Mouse (Mus musculus) layer of hippocampus, adult 11-12 months (tissue): ENCODE measurements around the gene Eif2s2.

Experiments used
- DNase-seq: peaks from one replicate; pipeline ENCODE4 v3.0.0; 2022; ENCODE audit warnings: low spot score

Eif2s2 gene

DNA sequence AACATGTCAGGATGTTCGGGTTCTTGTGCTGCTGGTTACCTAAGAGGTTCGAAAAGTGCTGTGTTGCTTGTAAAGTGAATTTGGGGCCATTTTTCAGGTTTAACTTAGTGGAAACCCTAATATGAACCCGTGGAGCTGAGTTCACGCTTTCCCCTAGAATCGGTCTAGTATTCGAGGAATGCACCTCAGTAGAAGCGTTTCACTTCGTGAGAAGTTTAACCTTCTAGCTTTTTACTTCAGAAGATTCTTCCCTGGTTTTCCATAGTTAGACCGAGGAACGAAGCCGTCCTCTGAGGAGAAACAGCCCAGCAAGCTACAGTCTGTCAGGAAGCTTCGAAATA, 280 bp upstream of the Eif2s2 start:
- no peak for DNase-seq

DNA sequence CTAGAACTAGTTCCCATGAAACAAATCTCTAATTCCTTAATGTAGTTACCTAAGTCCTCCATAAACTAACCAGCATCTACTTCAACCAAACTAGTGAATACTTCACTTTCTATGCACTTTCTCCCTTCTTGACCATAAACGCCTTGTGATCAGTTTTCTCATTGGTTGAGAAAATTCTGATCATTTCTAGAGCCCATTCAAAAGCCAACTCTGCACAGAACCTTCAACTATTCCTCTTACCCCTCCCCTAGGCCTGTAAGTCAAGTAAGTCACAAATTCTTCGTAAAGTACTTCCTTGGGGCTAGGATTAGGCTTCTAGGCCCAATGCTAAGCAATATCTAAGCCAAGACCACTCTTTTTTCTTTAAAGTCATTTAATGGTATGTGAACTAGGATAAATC, 1.1 kb downstream of the Eif2s2 start:
- no peak for DNase-seq

DNA sequence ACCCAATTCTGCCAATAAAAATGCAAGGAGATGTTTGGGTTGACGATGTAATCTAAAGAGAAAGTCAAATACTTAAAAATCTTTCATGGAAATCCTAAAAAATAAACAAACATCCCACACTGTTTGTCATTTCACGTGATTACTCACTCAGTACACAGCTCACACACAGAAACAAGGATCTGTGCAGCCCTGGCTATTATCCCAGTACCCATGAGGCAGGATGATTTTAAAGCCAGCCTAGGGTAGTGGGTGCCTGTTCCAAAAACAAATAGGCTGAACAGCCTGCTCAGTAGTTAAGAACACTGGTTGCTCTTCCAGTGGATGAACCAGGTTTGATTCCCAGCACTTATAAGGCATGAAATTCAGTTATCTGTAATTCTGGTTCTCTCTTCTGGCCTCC, 16.1 kb downstream of the Eif2s2 start:
- DNase-seq, result no peak

DNA sequence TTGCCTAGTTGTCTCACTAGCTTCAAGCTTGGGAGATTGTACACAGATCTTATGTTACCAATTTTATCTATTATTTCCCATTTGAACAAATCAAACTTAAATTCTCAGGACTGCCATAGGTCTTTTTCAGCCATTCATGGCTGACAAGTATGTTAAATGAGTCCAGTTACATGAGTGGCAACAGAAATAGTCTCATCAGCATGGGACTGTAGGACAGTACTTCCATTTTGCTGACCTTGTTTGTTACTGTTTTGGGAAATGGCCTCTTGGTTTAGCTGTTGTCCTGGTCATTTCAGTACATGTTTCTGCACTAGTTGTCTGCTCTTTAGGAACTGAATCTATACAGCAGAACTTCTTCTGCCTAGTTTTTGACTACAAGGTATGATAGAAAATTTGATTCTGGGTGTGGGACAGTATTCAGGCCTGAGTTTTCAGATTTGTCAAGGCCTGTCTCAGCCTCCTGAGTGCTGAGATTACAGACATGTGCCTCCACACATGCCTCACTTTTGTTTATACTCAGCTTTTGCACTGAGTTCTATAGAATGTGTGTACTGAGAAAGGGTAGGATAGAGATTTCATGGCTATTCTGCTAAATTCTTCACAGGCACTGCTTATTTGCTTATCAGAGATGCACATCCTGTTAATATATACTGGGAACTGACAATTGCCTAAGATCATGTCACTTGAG, 22.6 kb downstream of the Eif2s2 start:
- DNase-seq, result no peak

DNA sequence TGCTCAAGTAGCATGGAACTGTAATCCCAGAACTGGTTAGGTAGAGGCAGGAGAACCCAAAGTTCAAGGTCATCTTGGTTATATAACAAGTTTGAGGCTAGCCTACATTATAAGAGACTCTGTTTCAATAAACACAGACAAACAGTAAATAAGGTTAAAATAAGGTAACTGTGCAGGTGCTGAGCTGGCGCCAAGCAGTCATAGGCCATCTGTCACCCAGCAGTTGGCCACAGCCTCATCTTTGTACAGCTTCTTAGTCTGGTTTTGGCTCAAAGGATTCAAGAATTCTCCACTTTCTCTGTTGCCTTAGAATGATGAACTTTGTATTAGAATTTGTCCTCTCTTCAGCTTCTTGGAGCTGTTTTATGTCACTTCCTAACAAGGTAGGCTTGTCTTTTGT, 24.6 kb downstream of the Eif2s2 start:
- no peak for DNase-seq

DNA sequence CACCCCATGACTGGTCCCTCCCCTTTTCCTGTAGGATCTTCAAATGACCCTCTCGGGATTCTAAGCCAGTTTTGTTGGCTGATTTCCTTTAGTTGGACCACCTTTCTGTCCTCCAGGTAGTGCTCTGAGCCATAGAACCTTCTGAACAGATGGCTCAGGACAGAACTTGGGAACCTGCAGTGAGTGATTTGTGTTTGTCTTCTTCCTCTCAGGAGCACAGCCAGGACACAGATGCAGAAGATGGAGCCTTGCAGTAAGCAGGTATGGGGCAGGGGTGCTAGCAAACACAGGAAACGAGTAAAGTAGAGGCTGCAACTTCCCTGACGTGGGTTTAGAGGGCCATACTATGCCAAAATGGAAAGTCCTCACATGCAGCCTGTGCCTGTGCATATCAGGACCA, 27.0 kb downstream of the Eif2s2 start:
- no peak for DNase-seq

DNA sequence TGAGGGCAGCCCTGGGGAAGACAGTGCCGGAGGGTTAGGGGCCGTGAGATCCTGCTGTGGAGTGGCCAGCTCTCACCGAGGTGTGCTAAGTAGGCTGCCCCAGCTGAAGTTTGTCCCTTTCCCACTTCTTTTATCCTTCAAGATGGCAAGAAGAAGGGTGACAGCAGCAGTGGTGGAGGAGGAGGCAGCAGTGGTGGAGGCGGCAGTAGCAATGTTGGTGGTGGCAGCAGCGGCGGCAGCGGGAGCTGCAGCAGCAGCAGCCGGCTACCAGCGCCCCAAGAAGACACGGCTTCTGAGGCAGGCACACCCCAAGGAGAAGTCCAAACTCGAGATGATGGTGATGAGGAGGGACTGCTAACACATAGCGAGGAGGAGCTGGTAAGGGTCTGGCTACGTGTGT, 29.1 kb downstream of the Eif2s2 start:
- DNase-seq, result no peak

DNA sequence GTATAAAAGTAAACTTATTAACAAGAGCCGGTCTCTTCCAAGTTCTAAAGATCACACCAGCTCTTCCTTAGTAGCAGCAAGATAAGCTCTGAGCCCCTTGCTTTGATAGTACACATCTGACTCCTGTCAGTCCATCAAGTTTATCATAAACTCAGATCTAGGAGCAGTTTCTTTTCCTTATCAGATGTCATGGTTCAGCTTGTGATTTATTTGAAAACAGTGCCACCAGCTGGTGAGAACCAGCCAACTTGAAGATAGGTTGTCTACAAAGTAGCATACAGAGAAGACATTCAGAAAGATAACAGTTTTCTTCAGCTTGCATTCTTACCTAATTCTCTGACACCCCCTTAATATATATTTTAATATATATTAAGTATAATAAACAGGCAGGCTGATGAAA, 37.4 kb downstream of the Eif2s2 start:
- peak; percentile 78 for DNase-seq

DNA sequence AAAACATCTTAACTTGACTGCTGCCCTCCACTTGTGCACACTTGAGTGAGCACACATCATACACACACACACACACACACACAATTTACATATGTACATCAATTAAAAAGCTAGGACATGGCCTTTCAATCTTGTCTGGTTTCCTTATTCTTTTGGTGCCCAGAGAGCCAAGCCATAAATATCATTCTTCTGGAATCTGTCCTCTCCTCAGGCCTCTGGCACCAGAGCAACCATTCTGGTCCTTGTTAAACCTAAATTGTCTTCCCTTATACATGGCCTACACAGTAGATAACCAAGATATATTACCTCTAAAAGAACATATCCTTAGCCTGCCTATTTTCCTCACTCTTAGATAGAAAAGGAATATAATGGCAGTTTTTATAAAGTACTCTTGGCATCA, 44.6 kb downstream of the Eif2s2 start:
- DNase-seq, result no peak

DNA sequence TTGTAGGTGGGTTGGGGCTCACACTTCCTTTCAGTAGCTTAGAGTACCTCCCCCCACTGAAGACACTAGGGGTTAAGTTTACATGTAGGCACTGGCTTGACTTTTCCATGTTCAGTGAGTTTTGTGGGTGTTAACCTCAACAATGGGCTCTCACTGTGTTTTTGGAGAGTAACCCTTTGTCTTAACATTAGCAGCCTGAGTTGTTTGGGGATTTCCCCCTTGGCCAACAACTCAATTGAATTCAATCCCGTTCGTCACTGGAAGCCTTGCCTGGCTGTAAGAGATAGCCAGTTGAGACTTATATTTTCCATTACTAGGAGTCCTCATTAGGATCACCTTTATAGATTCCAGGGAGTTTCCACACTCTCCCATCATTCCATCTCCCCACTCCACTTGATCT, 56.2 kb downstream of the Eif2s2 start:
- DNase-seq, result no peak

DNA sequence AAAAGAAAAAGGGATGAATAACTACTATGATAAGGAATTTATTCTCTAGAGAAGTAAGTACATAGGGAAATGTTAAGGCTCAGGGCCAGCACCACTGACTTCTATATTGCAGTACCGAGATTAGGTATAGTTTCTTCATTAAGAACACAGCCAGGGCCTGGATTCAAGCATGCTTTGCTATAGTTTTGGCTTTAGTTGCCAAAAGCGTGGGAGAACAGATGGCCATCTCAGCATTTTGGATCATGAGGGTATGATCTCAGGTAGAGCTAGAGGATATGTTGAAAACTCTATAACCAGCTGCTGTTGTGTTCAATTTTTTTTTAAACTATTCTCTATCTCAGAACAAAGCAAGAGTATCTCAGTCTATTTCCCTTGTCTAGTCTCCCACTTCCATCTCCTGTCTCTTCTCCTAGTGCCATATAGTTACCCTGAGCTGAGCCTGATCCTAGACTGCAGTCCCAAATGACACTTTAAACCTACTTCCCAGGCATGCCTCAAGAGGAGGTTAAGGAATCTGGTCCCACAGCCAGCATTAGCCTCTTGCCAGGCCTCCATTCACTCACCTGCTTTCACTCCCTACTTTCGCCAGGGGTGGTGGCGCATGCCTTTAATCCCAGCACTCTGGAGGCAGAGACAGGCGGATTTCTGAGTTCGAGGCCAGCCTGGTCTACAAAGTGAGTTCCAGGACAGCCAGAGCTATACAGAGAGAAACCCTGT, 58.4 kb downstream of the Eif2s2 start:
- DNase-seq, result no peak

DNA sequence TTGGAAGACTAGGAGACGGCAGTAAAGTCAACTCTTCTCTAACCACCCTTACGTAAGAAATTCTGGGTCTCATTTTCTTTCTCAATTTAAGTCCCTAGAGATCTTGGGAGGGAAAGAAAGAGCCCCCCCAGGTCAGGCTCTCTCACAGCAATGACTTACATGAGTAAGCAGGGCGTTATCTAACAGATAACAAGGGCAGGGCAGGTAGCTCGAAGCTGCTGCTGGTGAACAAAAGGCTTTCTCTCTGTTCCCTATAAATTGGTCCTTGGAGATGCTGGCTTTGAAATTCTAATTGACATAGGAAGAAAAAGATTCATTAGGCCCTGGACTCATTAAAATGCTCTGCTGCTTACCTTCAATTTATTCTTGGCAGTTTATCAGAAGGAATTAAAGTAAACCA, 60.3 kb downstream of the Eif2s2 start:
- no peak for DNase-seq

DNA sequence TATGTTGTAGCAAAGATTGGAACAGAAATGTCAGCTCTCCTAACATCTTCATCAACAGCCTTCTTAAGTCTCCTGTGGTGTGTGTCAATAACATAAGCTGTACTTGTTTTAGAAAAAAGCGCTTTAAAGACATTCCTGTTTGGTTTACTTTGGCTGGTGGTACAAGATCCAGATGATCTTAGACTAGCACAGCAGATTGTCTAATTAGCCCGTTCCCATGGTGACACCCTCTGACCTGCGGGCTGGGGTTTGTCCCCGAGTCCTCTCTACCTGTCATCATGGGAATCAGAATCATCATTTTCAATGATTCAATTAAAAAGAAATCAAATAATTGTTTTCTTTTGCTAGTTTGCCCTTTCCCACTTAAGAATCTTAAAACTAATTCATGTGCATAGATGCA, 65.2 kb downstream of the Eif2s2 start:
- no peak for DNase-seq

DNA sequence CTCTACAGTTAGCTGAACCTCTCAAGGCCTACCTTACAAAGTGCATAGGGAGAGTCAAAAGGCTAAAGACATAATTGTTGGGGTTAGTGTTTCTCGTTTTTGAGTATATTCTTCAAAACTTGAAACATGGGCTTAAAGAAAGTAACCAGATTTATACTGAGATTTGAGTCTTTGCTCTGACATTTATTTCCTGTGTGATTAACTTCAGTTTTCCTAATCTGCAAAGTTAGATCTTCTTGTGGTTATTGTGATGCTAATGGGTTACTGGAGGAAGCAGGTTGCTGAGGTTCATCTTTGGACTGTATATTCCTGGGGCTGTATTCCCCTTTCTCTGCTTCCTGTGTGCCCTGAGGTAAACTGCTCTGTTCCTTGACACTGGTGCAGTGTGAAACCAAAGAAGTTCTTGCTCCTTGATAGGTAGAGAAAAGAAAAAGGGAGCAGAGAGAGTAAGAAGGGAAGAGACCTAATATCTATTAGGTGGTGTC, 66.6 kb downstream of the Eif2s2 start:
- no peak for DNase-seq
